Mouse (Mus musculus) liver, embryonic 12.5 days (tissue): ENCODE results near the gene Trim23. TPM values are rescaled to one million over a fixed set of nuclear protein-coding genes. Genes with fewer than 3 reads are reported as not detected.
"Not testable (repeated sequence)": the region's sequence is repeated elsewhere in the genome, so short reads cannot be mapped to it uniquely, and the experiment has no call there.

Experiments used
- ATAC-seq: fragments of 200-750 bp; cut with Nextera tagmentation; 2 replicates; pipeline ENCODE4 v1.8.0; 2017; ENCODE audit warnings: moderate number of reproducible peaks, mild to moderate bottlenecking, moderate library complexity
- H3K27ac ChIP-seq: fragments of 300-500 bp; sonication (generic); 2 replicates; pipeline ENCODE4 v1.5.1; 2016; ENCODE audit warnings: mild to moderate bottlenecking
- H3K27me3 ChIP-seq: fragments of 300-500 bp; sonication (generic); replicated peaks from 2 replicates; pipeline ENCODE4 v1.6.1; 2016; ENCODE audit warnings: mild to moderate bottlenecking, moderate library complexity
- H3K36me3 ChIP-seq: fragments of 300-500 bp; sonication (generic); 2 replicates; pipeline ENCODE4 v1.6.1; 2016; ENCODE audit warnings: mild to moderate bottlenecking, moderate library complexity
- H3K4me1 ChIP-seq: fragments of 300-500 bp; sonication (generic); 2 replicates; pipeline ENCODE4 v1.6.1; 2016
- H3K4me2 ChIP-seq: fragments of 300-500 bp; sonication (generic); 2 replicates; pipeline ENCODE4 v1.6.1; 2016; ENCODE audit warnings: mild to moderate bottlenecking, moderate library complexity
- H3K4me3 ChIP-seq: fragments of 300-500 bp; sonication (generic); 2 replicates; pipeline ENCODE4 v1.5.1; 2016; ENCODE audit warnings: mild to moderate bottlenecking, moderate library complexity
- H3K9ac ChIP-seq: fragments of 300-500 bp; sonication (generic); 2 replicates; pipeline ENCODE4 v1.6.1; 2016; ENCODE audit warnings: mild to moderate bottlenecking, moderate library complexity
- H3K9me3 ChIP-seq: fragments of 300-500 bp; sonication (generic); replicated peaks from 2 replicates; pipeline ENCODE4 v1.6.1; 2016; ENCODE audit warnings: mild to moderate bottlenecking, moderate library complexity
- WGBS: fragments of 180-500 bp; shearing (Covaris S2); methylation state at CpG from one replicate; pipeline ENCODE4 v1.1.7; 2016; ENCODE audit not compliant: insufficient replicate concordance; 5-methylcytosine and 5-hydroxymethylcytosine counted together
- polyA plus RNA-seq: library from polyadenylated mRNA; unstranded; fragments of >200 nt; fragmentation: Nextera tagmentation; extraction: Ambion mirVana; gene quantifications from 2 replicates; pipeline ENCODE4 v1.2.1, GENCODE M21; 2016

The Trim23 gene
- polyA plus RNA-seq, 1 experiment from 2014 or later = 10.6 TPM

GRCm38 (mm10) chr13:104177796-104178649 is 574 bp upstream of the Trim23 start, which contains the start of gene Trappc13:
Trappc13 (minus strand) TSS chr13:104178469.
- peak within 1 kb of the TSS; percentile 94 for H3K27ac ChIP-seq
- H3K9me3 ChIP-seq = no peaks in the 10 kb centered on the region
- peaks cover 28% of the 10 kb centered on the region for H3K4me1 ChIP-seq
- peak within 1 kb of the TSS; percentile 82 for H3K9ac ChIP-seq
- peak within 1 kb of the TSS; percentile 81 for H3K4me2 ChIP-seq
- peak; percentile 85 for ATAC-seq
- H3K27me3 ChIP-seq = no peaks in the 10 kb centered on the region
- WGBS = under 1% methylated on average over 32 of the region's 32 CpGs
- H3K36me3 ChIP-seq = peaks cover 33% of the 10 kb centered on the region
- peak within 1 kb of the TSS; percentile 74 for H3K4me3 ChIP-seq

GRCm38 (mm10) chr13:104179176-104179888 is 735 bp downstream of the Trim23 start:
- peak overlapping the region; percentile 81 for H3K4me2 ChIP-seq
- H3K27ac ChIP-seq = peak overlapping the region; percentile 87
- WGBS = 8% methylated on average over 13 of the region's 13 CpGs
- no peak; the same call in 1 of the 2 replicates for ATAC-seq
- peaks cover 22% of the 10 kb centered on the region for H3K4me1 ChIP-seq
- H3K9ac ChIP-seq = peak overlapping the region; percentile 82
- peaks cover 41% of the 10 kb centered on the region for H3K36me3 ChIP-seq
- no peaks in the 10 kb centered on the region for H3K9me3 ChIP-seq
- H3K27me3 ChIP-seq = no peaks in the 10 kb centered on the region
- peak overlapping the region; percentile 74 for H3K4me3 ChIP-seq

DNA sequence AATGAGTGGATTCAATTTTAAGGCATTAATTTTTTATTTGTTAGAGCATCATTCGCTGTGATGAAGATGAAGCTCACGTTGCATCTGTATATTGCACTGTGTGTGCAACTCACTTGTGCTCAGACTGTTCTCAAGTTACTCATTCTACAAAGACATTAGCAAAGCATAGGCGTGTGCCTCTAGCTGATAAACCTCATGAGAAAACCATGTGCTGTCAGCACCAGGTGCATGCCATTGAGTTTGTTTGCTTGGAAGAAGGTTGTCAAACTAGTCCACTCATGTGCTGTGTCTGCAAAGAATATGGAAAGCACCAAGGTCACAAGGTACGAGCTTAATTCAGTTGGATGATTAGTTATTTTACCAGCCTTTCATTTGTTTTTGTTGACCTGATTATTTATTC is 8.8 kb downstream of the Trim23 start:
- H3K4me2 ChIP-seq = no peak overlapping the region
- H3K36me3 ChIP-seq = peaks cover 79% of the 10 kb centered on the region
- no peaks in the 10 kb centered on the region for H3K27me3 ChIP-seq
- WGBS = 81% methylated on average over 4 of the region's 4 CpGs
- H3K27ac ChIP-seq = no peak overlapping the region
- H3K9me3 ChIP-seq = no peaks in the 10 kb centered on the region
- H3K4me3 ChIP-seq = no peak overlapping the region
- H3K4me1 ChIP-seq = no peaks in the 10 kb centered on the region
- H3K9ac ChIP-seq = no peak overlapping the region
- no peak for ATAC-seq

DNA sequence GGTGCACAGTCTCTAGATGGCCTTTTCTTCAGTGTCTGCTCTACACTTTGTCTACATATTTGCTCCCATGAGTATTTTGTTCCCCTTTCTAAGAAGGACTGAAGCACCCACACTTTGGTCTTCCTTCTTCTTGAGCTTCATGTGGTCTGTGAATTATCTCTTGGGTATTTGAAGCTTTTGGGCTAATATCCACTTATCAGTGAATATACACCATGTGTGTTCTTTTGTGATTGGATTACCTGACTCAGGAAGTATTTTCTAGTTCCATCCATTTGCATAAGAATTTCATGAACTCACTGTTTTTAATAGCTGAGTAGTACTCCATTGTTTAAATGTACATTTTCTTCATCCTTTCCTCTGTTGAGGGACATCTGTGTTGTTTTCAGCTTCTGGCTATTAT is 17.3 kb downstream of the Trim23 start:
- Histone ChIP-seq H3K36me3 (peaks cover 64% of the 10 kb centered on the region), H3K4me1 (peaks cover 11% of the 10 kb centered on the region)
- H3K27me3 ChIP-seq, ATAC-seq, H3K27ac ChIP-seq, H3K4me2 ChIP-seq, H3K9ac ChIP-seq, H3K4me3 ChIP-seq, H3K9me3 ChIP-seq: not testable (repeated sequence)

GRCm38 (mm10) chr13:104204313-104204712 is 25.7 kb downstream of the Trim23 start:
- no peaks in the 10 kb centered on the region for H3K27me3 ChIP-seq
- no peaks in the 10 kb centered on the region for H3K4me1 ChIP-seq
- ATAC-seq = no peak
- no peak overlapping the region for H3K9ac ChIP-seq
- no peak overlapping the region for H3K4me2 ChIP-seq
- H3K4me3 ChIP-seq = no peak overlapping the region
- no peaks in the 10 kb centered on the region for H3K9me3 ChIP-seq
- WGBS = 66% methylated on average over 1 of the region's 1 CpGs
- peaks cover 55% of the 10 kb centered on the region for H3K36me3 ChIP-seq
- H3K27ac ChIP-seq = no peak overlapping the region

GRCm38 (mm10) chr13:104227478-104227877 is 48.9 kb downstream of the Trim23 start:
- 32% methylated on average over 3 of the region's 3 CpGs for WGBS
- no peaks in the 10 kb centered on the region for H3K27me3 ChIP-seq
- ATAC-seq = no peak
- H3K9me3 ChIP-seq = no peaks in the 10 kb centered on the region
- peak overlapping the region; percentile 87 for H3K9ac ChIP-seq
- H3K4me1 ChIP-seq = peaks cover 22% of the 10 kb centered on the region
- peak overlapping the region; percentile 81 for H3K4me3 ChIP-seq
- H3K27ac ChIP-seq = peak overlapping the region; percentile 97; the same call in 1 of the 2 replicates
- H3K4me2 ChIP-seq = peak overlapping the region; percentile 88
- peaks cover 25% of the 10 kb centered on the region for H3K36me3 ChIP-seq

- H3K27me3 ChIP-seq = no peaks in the 10 kb centered on the region
- ATAC-seq = peak; percentile 97
- H3K4me3 ChIP-seq = peak within 1 kb of the TSS; percentile 81
- no peaks in the 10 kb centered on the region for H3K9me3 ChIP-seq
- peaks cover 22% of the 10 kb centered on the region for H3K4me1 ChIP-seq
- under 1% methylated on average over 55 of the region's 55 CpGs for WGBS
- H3K9ac ChIP-seq = peak within 1 kb of the TSS; percentile 87
- H3K36me3 ChIP-seq = peaks cover 26% of the 10 kb centered on the region
- H3K4me2 ChIP-seq = peak within 1 kb of the TSS; percentile 88
- peak within 1 kb of the TSS; percentile 97 for H3K27ac ChIP-seq
These were observed 49.9 kb downstream of the Trim23 start, which contains the start of the genes Cenpk and Ppwd1 for GRCm38 (mm10) chr13:104228384-104229066. Cenpk (plus strand) TSS chr13:104228611. Ppwd1 (minus strand) TSS chr13:104228843.

DNA sequence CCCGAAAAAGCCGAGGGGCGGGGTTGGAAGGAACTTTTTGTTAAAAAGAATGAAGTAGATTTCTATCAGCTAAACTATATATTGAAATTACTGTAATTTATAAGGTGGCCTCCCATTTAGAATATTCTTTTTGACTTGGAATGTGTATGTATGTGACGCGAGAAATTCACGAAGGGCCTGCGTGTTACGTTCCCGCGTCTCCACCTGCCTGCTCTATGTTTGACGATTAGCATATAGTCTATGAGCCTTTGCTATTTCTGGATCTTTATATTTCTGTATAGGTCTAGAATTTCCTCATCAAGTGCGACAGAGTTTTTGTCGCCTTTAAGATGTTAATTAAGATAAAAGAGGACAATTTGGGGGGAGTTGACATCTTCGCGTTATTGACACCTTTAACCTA is 50.6 kb downstream of the Trim23 start:
- H3K4me2 ChIP-seq = peak overlapping the region; percentile 88
- no peaks in the 10 kb centered on the region for H3K9me3 ChIP-seq
- H3K9ac ChIP-seq = peak overlapping the region; percentile 87
- peak overlapping the region; percentile 81 for H3K4me3 ChIP-seq
- ATAC-seq = peak; percentile 52
- peak overlapping the region; percentile 97 for H3K27ac ChIP-seq
- WGBS = 10% methylated on average over 15 of the region's 15 CpGs
- H3K36me3 ChIP-seq = peaks cover 22% of the 10 kb centered on the region
- H3K4me1 ChIP-seq = peaks cover 22% of the 10 kb centered on the region
- H3K27me3 ChIP-seq = no peaks in the 10 kb centered on the region

Other genes starting within 250 kb of the Trim23 start
- 13.1 and 14.6 TPM in 2 replicates for gene Nln, start 69.2 kb upstream of the Trim23 start, polyA plus RNA-seq
- 1.1 TPM in 2 replicates for gene Sgtb, start 69.1 kb upstream of the Trim23 start, polyA plus RNA-seq
- 39.5 and 42.6 TPM in 2 replicates for gene Trappc13, start 328 bp upstream of the Trim23 start, polyA plus RNA-seq
- gene Cenpk, start 49.8 kb downstream of the Trim23 start, polyA plus RNA-seq = 89.2 and 94.6 TPM in 2 replicates
- gene Ppwd1, start 50.0 kb downstream of the Trim23 start, polyA plus RNA-seq = 12.7 and 12.9 TPM in 2 replicates
- 0.25 and 0.31 TPM in 2 replicates for gene Adamts6, start 109.0 kb downstream of the Trim23 start, polyA plus RNA-seq